Comparison of ENCODE assay signal across 20 mouse cellular contexts in the genomic region with DNA sequence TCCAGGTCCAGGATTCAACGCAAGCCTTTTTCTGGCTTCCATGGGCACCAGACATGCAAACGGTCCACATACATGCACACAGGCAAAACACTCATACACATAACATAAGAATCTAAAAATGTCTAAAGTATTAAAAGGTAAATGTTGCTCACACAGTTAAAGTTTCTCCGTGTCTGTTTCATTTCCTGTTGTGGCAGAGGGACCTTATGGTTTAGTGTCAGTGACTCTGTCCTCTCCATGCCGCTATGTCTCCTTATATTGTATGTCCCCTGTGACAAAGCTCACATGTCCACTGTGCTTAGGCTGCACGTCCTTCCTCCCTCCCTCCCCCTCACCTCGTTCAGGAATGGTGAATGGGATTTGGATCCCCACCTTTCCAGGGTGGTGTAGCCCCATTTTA. TPM values are rescaled to one million over a fixed set of nuclear protein-coding genes. Genes with fewer than 3 reads are reported as not detected.
DNase-seq lines count a peak whose midpoint lies in the region; ATAC-seq and TF ChIP-seq lines count a peak whose summit lies in the region.
"Had no signal": no experiment of that assay in that cellular context is flagged by ENCODE, and none has a peak within 500 bp of the region (broad histone marks: within the 10 kb centered on the region; RNA-seq: fewer than 3 reads in every experiment).

No protein-coding gene starts in this region.

- DNase-seq in gastrocnemius, adult 2 months: no peak
- no peak for DNase-seq in gastrocnemius, postnatal 10 days
- no peak for DNase-seq in yolk sac, embryonic 10.5 days (ENCODE audit: low spot score)
- DNase-seq: adrenal gland, adult 2 months; cerebellum, postnatal 10 days; heart, adult 11 months; right cerebral cortex, postnatal 14 days; thymus, postnatal 36 days had no signal

- H3K36me3 ChIP-seq in megakaryocyte, embryonic 14.5 days (replicated peaks; ENCODE audit: low read length): peaks cover 50% of the 10 kb centered on the region
- peaks cover 4% of the 10 kb centered on the region for H3K36me3 ChIP-seq in embryonic facial prominence, embryonic 15.5 days
- peaks cover 10% of the 10 kb centered on the region for H3K36me3 ChIP-seq in heart, embryonic 12.5 days
- H3K36me3 ChIP-seq: forebrain, embryonic 15.5 days had no signal

- no peak for ATAC-seq in megakaryocyte, adult 5-6 weeks (ENCODE audit: poor library complexity, severe bottlenecking)
- ATAC-seq in embryonic facial prominence, embryonic 15.5 days (ENCODE audit: insufficient number of reproducible peaks, low FRiP score, low TSS enrichment, low read depth): no peak
- 0 out of 2 replicates have a peak, but pooled peaks have one; percentile 6 for ATAC-seq in neutrophil, adult 5-6 weeks (ENCODE audit: extremely low read depth, insufficient number of reproducible peaks, low FRiP score, poor library complexity, severe bottlenecking)
- no peak for ATAC-seq in heart, embryonic 12.5 days (ENCODE audit: insufficient number of reproducible peaks, low FRiP score)
- ATAC-seq: forebrain, embryonic 15.5 days; midbrain, embryonic 16.5 days had no signal

- intact Hi-C loops in gastrocnemius, adult 2 months (cut with DNase I): no loop called here

- peak overlapping the region; percentile 35; the same call in 1 of the 2 replicates for H3K27ac ChIP-seq in gastrocnemius, adult 2 months
- H3K27ac ChIP-seq in embryonic facial prominence, embryonic 15.5 days (replicated peaks): 0 out of 2 replicates have a peak overlapping the region, but pooled peaks have one; percentile 22
- no peak overlapping the region for H3K27ac ChIP-seq in heart, embryonic 12.5 days (ENCODE audit: poor library complexity, severe bottlenecking)
- H3K27ac ChIP-seq: forebrain, embryonic 15.5 days; heart, embryonic 15.5 days; kidney, postnatal 0 days; layer of hippocampus, adult 2 months; limb, embryonic 12.5 days; lung, embryonic 15.5 days had no signal

- H3K4me2 ChIP-seq in embryonic facial prominence, embryonic 15.5 days (replicated peaks): no peak overlapping the region
- no peak overlapping the region for H3K4me2 ChIP-seq in heart, embryonic 12.5 days
- H3K4me2 ChIP-seq: forebrain, embryonic 15.5 days; heart, embryonic 15.5 days; limb, embryonic 12.5 days; lung, embryonic 15.5 days had no signal

- WGBS in embryonic facial prominence, embryonic 15.5 days: 75% methylated on average over 6 of the region's 6 CpGs
- WGBS in heart, embryonic 12.5 days: 77% methylated on average over 6 of the region's 6 CpGs

- no peak overlapping the region for H3K9ac ChIP-seq in embryonic facial prominence, embryonic 15.5 days
- no peak overlapping the region for H3K9ac ChIP-seq in heart, embryonic 12.5 days
- H3K9ac ChIP-seq: forebrain, embryonic 15.5 days; heart, embryonic 15.5 days; limb, embryonic 12.5 days; lung, embryonic 15.5 days had no signal

- no peaks in the 10 kb centered on the region for H3K27me3 ChIP-seq in megakaryocyte, embryonic 14.5 days (replicated peaks)
- no peaks in the 10 kb centered on the region for H3K27me3 ChIP-seq in embryonic facial prominence, embryonic 15.5 days
- no peaks in the 10 kb centered on the region for H3K27me3 ChIP-seq in heart, embryonic 12.5 days (replicated peaks)
- H3K27me3 ChIP-seq: forebrain, embryonic 15.5 days; heart, embryonic 15.5 days; limb, embryonic 12.5 days; lung, embryonic 15.5 days had no signal

- H3K4me1 ChIP-seq in megakaryocyte, embryonic 14.5 days: peaks cover 78% of the 10 kb centered on the region
- peaks cover 21% of the 10 kb centered on the region; the same call in 1 of the 2 replicates for H3K4me1 ChIP-seq in embryonic facial prominence, embryonic 15.5 days
- H3K4me1 ChIP-seq in heart, embryonic 12.5 days (replicated peaks): peaks cover 11% of the 10 kb centered on the region
- H3K4me1 ChIP-seq: lung, embryonic 15.5 days had no signal

- no peaks in the 10 kb centered on the region for H3K9me3 ChIP-seq in megakaryocyte, embryonic 14.5 days
- no peaks in the 10 kb centered on the region for H3K9me3 ChIP-seq in embryonic facial prominence, embryonic 15.5 days (replicated peaks)
- H3K9me3 ChIP-seq in heart, embryonic 12.5 days (replicated peaks): no peaks in the 10 kb centered on the region
- H3K9me3 ChIP-seq: forebrain, embryonic 15.5 days; heart, embryonic 15.5 days; limb, embryonic 12.5 days; lung, embryonic 15.5 days had no signal

- H3K4me3 ChIP-seq in gastrocnemius, adult 2 months: no peak overlapping the region
- peak overlapping the region; percentile 12 for H3K4me3 ChIP-seq in megakaryocyte, embryonic 14.5 days (replicated peaks)
- H3K4me3 ChIP-seq in embryonic facial prominence, embryonic 15.5 days (replicated peaks): no peak overlapping the region
- H3K4me3 ChIP-seq in heart, embryonic 12.5 days: no peak overlapping the region
- H3K4me3 ChIP-seq: forebrain, embryonic 15.5 days; heart, embryonic 15.5 days; layer of hippocampus, adult 2 months; limb, embryonic 12.5 days; lung, embryonic 15.5 days had no signal

- no peak for TF ChIP-seq CTCF in gastrocnemius, adult 2 months (IDR thresholded peaks at IDR 0.05)

RNA-seq across cellular contexts. Expression of a gene that starts 13.5 kb away (rescaled TPM):
- total RNA-seq in gastrocnemius, adult 2 months (2021): 10 to 100 TPM; 15.0 to 16.9 TPM
- 10 to 100 TPM; 15.2 to 23.4 TPM for total RNA-seq in gastrocnemius, postnatal 10 days (2021)
- 32.4 and 80.9 TPM in 2 replicates for polyA plus RNA-seq in megakaryocyte, embryonic 14.5 days (2012; ENCODE audit: insufficient read depth, low replicate concordance)
- 37.4 and 50.0 TPM in 2 replicates for total RNA-seq in megakaryocyte, adult 5-6 weeks (2015)
- 55.5 and 74.5 TPM in 2 replicates for total RNA-seq in megakaryocyte, adult 5-6 weeks (2017)
- polyA plus RNA-seq in embryonic facial prominence, embryonic 15.5 days (2015; fragmentation: Nextera tagmentation; extraction: Ambion mirVana): 65.0 and 84.3 TPM in 2 replicates
- total RNA-seq in neutrophil, adult 5-6 weeks (2017): 102 and 107 TPM in 2 replicates
- 37.6 and 40.7 TPM in 2 replicates for polyA plus RNA-seq in heart, embryonic 12.5 days (2016; fragmentation: Nextera tagmentation; extraction: Ambion mirVana)

RNA-seq across cellular contexts. Expression of a gene that starts 24.8 kb away (rescaled TPM):
- 10 to 100 TPM; 25.5 to 26.1 TPM for total RNA-seq in gastrocnemius, adult 2 months (2021)
- total RNA-seq in gastrocnemius, postnatal 10 days (2021): 10 to 100 TPM; 21.2 to 22.5 TPM
- polyA plus RNA-seq in megakaryocyte, embryonic 14.5 days (2012; ENCODE audit: insufficient read depth, low replicate concordance): 23.2 and 31.2 TPM in 2 replicates
- total RNA-seq in megakaryocyte, adult 5-6 weeks (2015): 16.1 and 16.2 TPM in 2 replicates
- 8.7 and 12.6 TPM in 2 replicates for total RNA-seq in megakaryocyte, adult 5-6 weeks (2017)
- 79.1 and 84.7 TPM in 2 replicates for polyA plus RNA-seq in embryonic facial prominence, embryonic 15.5 days (2015; fragmentation: Nextera tagmentation; extraction: Ambion mirVana)
- 17.6 and 18.0 TPM in 2 replicates for total RNA-seq in neutrophil, adult 5-6 weeks (2017)
- 47.0 and 50.5 TPM in 2 replicates for polyA plus RNA-seq in heart, embryonic 12.5 days (2016; fragmentation: Nextera tagmentation; extraction: Ambion mirVana)

RNA-seq across cellular contexts. Expression of a gene that starts 46.6 kb away (rescaled TPM):
- total RNA-seq in gastrocnemius, adult 2 months (2021): 10 to 100 TPM; 25.5 to 30.5 TPM
- total RNA-seq in gastrocnemius, postnatal 10 days (2021): 1 to 10 TPM; 2.9 to 3.4 TPM
- 0.43 TPM in 1 of 2 replicates, not detected in the other for polyA plus RNA-seq in megakaryocyte, embryonic 14.5 days (2012; ENCODE audit: insufficient read depth, low replicate concordance)
- total RNA-seq in megakaryocyte, adult 5-6 weeks (2015): 1.6 and 2.0 TPM in 2 replicates
- 1.7 and 2.4 TPM in 2 replicates for total RNA-seq in megakaryocyte, adult 5-6 weeks (2017)
- polyA plus RNA-seq in embryonic facial prominence, embryonic 15.5 days (2015; fragmentation: Nextera tagmentation; extraction: Ambion mirVana): 23.4 and 33.6 TPM in 2 replicates
- 0.49 and 0.58 TPM in 2 replicates for total RNA-seq in neutrophil, adult 5-6 weeks (2017)
- polyA plus RNA-seq in heart, embryonic 12.5 days (2016; fragmentation: Nextera tagmentation; extraction: Ambion mirVana): 4.8 and 5.6 TPM in 2 replicates

Comparison
In these comparisons a context has a peak if more than half of its experiments do, and no peak if none do; other contexts are left out.
1. RNA of a gene that starts 46.6 kb away (total RNA-seq): 25.5 to 30.5 TPM in gastrocnemius, adult 2 months; 2.9 to 3.4 TPM in gastrocnemius, postnatal 10 days, 1.6 to 2.4 TPM in megakaryocyte, adult 5-6 weeks and 0.49 to 0.58 TPM in neutrophil, adult 5-6 weeks; every median in the first group is over 4 times any median in the second.